Mouse (Mus musculus): ENCODE measurements around the gene Olfr90. TPM values are rescaled to one million over a fixed set of nuclear protein-coding genes. Genes with fewer than 3 reads are reported as not detected.

Gene Olfr90
- polyA plus RNA-seq, 1 experiment, result not detected

DNA sequence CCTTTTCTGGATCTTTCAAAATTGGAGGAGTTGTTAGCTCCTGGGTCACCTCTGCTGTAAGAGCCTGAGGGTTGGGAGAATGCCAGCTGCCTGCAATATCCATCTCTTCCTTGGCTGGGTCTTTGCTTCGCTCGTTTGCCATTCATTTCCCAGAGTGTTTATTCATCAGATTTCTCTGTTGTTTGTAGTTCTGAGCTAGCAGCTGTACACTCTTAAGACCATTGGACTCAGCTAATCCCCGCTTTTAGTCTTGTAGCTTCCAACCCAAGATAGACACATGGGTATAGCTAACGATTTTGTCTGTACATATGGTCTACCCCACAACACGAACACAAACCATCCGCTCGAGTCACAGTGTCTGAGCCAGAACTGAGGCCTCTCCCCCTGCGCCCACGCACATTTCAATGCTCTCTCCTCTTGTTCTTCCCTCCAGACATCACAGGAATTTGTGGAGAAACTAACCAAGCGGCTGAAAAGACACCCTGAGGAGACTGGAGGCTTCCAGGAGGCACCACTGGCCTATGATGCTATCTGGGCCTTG lies 26.1 kb downstream of the Olfr90 start:
- DNase-seq (ENCODE audit: low read depth), result no peak

DNA sequence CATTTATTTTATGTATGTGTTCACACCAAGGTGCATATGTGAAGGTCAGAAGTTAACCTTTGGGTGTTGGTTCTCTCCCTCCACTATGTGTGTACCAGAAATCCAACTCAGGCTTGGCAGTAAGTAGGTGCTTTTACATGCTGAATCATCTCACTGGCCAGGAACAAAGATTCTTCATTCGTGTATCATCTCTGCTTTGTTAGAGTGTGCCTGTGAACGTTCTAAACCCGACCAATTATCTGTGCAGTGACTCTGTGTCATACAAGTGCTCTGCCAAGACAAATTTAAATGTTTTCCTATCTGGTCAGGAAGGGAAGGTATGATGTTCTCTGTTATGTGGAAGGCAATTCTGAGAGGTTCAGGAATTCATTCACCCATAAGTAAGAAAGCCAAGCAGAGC lies 26.9 kb downstream of the Olfr90 start:
- DNase-seq (ENCODE audit: low read depth), result no peak

DNA sequence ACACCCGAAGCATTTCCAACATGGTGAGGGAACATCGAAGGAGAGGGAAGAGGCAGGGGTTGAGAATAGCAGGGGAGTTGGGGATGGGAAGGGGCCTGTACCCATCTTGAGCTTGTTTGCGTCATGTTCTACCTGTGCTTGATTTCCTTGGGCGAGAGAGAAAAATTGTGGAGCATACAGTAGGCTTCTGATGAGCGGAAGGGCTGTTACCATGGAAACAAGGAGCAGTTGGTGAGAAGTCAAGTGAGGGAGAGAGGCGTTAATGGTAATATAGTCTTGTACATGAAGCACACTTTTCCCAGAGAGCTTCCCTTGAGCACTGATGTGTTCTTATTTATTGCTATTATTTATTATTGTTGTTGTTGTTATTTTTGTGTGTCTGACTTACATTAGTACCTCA lies 31.3 kb downstream of the Olfr90 start:
- DNase-seq (ENCODE audit: low read depth), result no peak

DNA sequence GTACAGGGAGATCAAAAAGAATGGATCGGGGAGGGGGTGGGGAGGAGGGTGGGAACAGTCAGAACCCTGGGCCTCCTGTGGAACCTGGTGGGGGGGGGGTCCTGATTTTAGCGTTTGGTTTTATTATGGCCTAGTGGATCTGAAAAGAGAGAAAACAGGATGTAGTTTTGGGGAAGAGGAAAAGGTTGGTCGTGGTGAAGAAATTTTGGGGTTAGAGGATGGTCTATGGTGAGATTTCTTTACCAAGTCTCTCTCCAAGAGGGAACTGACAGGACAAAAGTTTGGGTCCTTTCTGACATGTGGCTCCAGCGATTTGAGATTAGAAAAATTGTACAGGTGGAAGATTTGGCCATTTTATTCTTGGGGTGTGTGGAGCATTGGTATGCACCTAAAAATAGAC lies 36.6 kb downstream of the Olfr90 start:
- no peak for DNase-seq (ENCODE audit: low read depth)

DNA sequence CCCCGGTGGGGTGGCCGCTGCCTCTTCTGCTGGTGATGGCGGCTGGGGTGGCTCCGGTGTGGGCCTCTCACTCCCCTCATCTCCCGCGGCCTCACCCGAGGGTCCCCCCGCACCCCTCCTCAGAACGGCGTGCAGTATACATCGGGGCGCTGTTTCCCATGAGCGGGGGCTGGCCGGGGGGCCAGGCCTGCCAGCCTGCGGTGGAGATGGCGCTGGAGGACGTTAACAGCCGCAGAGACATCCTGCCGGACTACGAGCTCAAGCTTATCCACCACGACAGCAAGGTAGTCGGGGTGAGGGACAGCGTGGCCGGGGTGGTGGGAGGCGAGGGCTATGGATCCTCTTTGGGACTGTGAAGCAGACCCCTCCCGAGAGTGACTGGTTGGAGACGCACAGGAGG lies 37.4 kb downstream of the Olfr90 start:
- no peak for DNase-seq (ENCODE audit: low read depth)

DNA sequence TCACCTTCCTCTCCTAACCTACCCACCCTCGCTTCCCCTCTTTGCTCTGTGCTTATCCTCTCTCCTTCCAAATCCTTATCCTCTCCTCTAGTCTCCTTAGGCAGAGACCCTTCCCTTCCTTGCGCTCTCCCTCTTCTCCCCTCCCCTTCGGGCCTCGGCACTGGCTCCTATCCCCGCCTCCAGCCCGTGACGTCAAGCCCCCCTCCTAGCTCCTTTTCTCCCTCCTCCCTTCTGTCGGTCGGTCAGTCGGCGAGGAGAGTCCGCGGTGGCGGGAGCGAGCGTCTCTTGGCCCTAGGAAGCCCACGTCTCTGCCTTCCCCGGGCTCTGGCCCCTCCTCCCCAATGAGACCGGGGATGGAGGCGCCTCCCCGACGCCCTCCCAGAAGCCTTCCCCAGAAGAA lies 37.9 kb downstream of the Olfr90 start:
- no peak for DNase-seq (ENCODE audit: low read depth)

DNA sequence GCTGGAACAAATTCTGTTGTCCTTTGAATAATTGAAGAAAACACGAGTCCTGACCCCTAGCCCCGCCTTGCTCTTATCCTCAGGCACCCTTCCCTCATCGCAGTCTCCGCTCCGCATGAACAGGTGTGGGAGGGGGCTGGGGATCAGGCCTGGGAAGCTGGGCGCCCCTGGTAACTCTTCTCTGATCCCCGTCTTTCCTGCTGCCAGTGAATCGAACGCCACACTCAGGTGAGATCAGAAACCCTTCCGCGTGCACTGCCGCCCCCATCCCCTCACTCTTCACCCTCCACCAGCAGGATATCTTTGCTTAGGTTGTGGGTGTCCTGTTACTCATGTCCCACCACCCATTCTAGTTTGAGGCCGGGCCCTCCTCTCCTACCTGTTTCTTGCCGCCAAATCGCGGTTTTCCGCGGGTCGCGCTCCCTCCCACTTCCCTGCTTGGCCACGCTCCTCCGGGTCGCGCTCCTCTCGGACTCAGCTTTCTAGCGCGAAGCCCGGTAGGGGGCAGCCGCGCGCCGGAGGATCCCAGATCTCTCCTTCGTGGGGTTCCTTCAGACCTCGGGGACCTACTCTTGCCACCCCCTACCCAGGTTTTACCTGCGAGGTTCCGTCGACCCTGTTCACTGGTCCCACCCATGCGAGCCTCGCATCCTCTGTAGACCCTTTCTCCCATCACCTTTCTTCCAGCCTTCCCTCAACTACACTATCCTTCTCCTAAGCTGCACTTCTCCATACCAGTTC lies 38.6 kb downstream of the Olfr90 start:
- DNase-seq (ENCODE audit: low read depth), result no peak

DNA sequence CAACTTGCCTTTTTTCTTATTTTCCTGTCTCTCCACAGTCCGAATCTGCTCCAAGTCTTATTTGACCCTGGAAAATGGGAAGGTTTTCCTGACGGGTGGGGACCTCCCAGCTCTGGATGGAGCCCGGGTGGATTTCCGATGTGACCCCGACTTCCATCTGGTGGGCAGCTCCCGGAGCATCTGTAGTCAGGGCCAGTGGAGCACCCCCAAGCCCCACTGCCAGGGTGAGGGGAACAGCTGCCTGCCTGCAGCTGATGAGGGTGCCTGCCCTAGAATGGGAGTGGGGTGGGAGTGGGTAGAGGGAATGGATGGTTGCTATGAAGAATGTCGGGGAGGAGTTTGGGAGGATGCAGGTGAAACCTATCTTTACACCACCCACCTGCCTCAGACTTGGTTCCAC lies 39.9 kb downstream of the Olfr90 start:
- DNase-seq (ENCODE audit: low read depth), result no peak

DNA sequence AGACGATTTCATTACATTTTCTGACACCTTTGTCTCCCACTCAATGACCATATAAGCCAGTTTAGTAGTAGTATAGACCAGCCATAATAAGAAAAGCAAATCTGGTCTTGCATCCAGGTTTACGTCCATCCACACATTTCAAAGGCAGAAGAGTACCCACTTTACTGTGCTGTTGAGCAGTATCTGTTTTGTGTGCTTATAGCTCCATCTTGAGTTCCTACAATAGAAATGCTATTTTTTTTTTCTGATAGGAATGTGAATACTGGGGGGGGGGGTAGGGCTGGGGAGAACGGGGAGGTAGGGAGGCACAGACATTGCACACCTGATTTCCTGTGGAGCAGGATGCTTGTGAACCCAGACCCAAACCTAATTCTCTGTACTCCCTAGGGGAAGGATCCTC lies 40.3 kb downstream of the Olfr90 start:
- DNase-seq (ENCODE audit: low read depth), result no peak

DNA sequence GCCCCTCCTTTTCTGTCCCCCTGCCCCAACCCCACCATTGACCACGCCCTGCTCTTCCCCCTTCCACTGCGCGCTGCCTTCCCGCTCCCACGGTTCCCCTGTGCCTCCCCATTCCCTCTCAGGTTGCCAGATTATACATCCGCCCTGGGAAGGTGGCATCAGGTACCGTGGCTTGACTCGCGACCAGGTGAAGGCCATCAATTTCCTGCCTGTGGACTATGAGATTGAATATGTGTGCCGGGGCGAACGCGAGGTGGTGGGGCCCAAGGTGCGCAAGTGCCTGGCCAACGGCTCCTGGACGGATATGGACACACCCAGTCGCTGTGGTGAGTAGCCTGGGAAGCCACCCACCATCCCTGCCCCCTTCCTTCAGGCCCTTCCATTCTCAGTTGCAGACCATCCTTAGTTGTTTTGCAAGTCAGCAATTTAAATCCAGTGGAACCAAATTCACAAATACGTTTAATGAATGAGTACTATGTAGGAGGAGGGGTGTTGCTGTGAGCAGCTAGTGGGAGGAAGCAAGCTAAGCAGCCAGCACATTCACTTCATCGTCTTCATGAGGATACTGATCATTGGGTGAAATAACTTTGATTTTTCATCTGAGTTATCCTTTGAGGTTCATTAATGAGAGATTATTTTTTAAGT lies 40.8 kb downstream of the Olfr90 start:
- DNase-seq (ENCODE audit: low read depth), result no peak

DNA sequence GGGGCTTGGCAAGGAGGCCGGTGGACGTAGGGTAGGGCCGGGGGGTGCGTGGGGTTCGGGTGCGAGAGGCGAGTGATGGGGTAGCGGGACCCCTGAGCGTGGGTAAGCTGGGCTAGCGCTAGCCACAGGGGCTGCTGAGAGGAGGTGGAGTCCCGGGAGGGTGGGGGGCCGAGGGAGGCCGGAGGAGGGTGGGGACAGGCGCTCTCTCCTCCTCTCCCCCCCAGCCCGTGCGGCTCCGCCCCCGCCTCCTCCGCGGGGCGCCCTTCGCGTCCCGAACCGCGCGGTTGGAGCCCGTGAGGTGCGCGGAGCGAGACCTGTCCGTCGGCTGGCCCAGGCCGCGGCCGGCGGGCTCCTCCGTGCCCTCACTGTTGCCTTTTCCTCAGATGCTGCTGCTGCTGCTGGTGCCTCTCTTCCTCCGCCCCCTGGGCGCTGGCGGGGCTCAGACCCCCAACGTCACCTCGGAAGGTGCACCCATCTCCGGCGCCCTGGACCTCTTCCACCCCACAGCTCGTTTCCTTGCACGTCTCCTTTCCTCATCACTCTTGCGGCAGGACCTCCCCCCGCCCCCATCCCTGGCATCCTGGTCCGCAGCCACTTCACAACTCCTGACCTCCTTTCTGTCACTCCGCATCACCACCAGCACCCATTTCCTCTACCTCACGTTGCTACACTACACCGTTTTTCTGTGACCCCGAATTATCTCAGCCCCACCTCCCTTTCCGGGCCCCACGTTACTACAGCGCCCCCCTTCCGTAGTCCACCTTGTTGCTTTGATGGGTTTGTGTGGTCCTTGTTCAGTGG lies 41.8 kb downstream of the Olfr90 start:
- no peak for DNase-seq (ENCODE audit: low read depth)

DNA sequence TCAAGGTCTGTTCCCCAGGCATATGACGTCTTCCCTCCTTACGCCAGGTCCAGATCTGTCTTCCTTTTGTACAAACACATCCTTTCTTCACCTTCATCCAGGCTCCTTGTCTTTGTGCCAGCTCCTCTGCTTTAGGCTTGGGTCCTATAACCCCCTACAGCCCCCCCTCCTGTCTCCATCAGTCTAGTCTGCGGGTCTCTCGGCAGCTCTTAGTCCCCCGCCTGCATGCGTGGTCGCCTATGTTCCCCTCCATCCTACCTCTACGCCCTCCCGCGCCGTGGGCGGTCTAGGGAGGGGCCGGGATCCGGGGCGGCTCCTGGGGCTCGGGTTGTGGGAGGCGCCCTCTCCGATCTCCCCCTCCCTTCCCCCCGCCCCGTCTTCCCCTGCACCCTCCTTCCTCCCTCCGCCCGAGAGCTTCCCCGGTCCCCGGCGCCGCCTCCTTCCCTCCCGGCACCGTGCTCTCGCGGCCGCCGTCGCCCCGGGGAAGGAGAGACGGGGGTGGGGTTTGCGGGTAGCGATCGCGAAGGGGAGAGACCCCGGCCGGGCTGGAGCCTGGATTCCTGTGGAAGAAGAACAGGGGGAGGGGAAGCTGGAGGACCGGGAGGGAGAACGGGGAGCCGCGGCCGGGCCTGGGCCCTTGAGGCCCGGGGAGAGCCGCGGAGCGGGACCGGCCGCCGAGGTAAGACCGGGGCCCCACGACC lies 42.5 kb downstream of the Olfr90 start, which contains the start of gene Gabbr1:
Gene Gabbr1, plus strand, starts transcription at position 356 of the 701 bp plus-strand sequence.
- no peak for DNase-seq (ENCODE audit: low read depth)

DNA sequence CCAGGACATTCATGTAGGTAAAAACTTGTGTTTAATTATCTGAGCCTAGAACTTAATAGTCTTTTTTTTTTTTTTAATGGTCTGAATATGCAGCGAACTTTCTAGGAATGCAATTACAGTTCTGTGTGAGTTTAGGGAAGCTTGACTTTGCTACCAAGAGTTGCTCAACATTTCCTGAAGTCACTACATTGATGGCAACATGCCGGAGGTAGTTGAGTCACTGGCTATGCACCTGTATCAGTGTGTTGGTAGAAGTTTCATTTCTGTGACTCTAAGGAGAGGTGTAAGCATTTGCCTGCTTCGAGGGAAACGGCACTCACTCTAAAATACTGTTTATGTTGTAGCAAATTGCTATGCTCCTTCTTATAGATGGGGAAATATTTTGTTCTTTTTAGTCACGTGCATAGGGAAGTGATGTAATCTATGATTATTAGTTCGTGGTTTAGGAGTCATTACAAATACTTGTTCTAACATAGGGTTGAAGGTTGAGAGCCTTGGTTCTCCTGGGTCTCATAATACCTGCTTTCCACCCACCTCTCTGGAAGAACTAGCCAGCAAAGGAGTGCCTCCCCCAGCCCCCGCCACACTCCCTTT lies 43.6 kb downstream of the Olfr90 start:
- DNase-seq (ENCODE audit: low read depth), result peak; percentile 9

DNA sequence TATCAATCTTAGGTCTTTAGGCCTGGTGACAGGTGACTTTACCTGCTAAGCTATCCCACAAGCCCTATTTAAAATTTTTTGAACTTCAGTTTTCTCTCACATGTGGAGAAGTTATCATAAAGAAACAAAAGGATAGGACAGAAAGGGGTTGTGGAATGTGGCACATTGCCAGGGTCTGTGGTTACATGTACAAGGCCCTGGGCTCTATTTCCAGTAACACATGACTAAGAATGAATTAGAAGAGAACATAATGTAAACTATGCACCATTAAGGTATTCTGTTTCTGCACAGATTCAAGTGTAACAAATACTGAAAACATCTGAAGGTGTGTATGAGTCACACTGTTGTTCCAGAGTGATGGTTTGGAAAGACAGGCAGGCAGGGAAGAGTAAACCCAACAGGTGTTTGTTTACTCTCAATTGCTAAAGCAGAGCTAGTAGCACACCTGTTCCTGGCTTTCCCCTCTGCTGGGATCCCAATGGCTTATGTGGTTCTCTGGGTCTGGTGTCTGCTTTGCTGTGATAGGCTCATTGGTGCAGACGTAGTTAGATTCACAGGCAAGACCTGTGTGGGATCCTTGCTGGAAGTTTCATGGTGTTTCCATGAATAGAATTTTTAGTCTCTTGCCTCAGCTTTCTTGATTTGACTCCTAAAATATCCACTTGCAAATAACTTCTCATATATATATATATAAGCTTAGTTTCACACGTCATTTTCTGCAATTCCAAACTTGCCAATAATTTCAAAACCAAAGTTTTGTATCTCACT lies 49.0 kb downstream of the Olfr90 start:
- DNase-seq (ENCODE audit: low read depth), result no peak

Other genes starting within 250 kb of the Olfr90 start
- 0.15 TPM in 1 of 2 replicates, not detected in the other for gene Trim15, start 221.3 kb downstream of the Olfr90 start, polyA plus RNA-seq (2012; rRNA removed)
- 0.13 and 0.27 TPM in 2 replicates for gene Trim10, start 218.9 kb downstream of the Olfr90 start, polyA plus RNA-seq (2012; rRNA removed)
- not detected in 2 replicates for gene Trim40, start 198.4 kb downstream of the Olfr90 start, polyA plus RNA-seq (2012; rRNA removed)
- 0.04 TPM in 1 of 2 replicates, not detected in the other for gene Trim31, start 190.4 kb downstream of the Olfr90 start, polyA plus RNA-seq (2012; rRNA removed)
- 1.1 TPM in 2 replicates for gene Rnf39, start 145.6 kb downstream of the Olfr90 start, polyA plus RNA-seq (2012; rRNA removed)
- gene Ppp1r11, start 136.8 kb downstream of the Olfr90 start, polyA plus RNA-seq (2012; rRNA removed), result 39.7 and 48.5 TPM in 2 replicates
- 26.1 and 32.9 TPM in 2 replicates for gene Znrd1, start 129.9 kb downstream of the Olfr90 start, polyA plus RNA-seq (2012; rRNA removed)
- 2.5 and 4.5 TPM in 2 replicates for gene Znrd1as, start 129.9 kb downstream of the Olfr90 start, polyA plus RNA-seq (2012; rRNA removed)
- not detected in 2 replicates for gene 2410137M14Rik, start 107.3 kb downstream of the Olfr90 start, polyA plus RNA-seq (2012; rRNA removed)
- 0.16 and 0.18 TPM in 2 replicates for gene H2-M5, start 99.0 kb downstream of the Olfr90 start, polyA plus RNA-seq (2012; rRNA removed)
- gene Zfp57, start 87.3 kb downstream of the Olfr90 start, polyA plus RNA-seq (2012; rRNA removed), result 4.5 and 4.7 TPM in 2 replicates
- gene Mog, start 65.1 kb downstream of the Olfr90 start, polyA plus RNA-seq (2012; rRNA removed), result not detected in 2 replicates
- 17.3 and 21.3 TPM in 2 replicates for gene Gabbr1, start 42.5 kb downstream of the Olfr90 start, polyA plus RNA-seq (2012; rRNA removed)
- gene Olfr91, start 9.8 kb upstream of the Olfr90 start, polyA plus RNA-seq (2012; rRNA removed), result not detected in 2 replicates
- not detected in 2 replicates for gene Olfr92, start 31.6 kb upstream of the Olfr90 start, polyA plus RNA-seq (2012; rRNA removed)
- not detected in 2 replicates for gene Olfr93, start 73.0 kb upstream of the Olfr90 start, polyA plus RNA-seq (2012; rRNA removed)
- 0.55 and 0.59 TPM in 2 replicates for gene Ubd, start 105.4 kb upstream of the Olfr90 start, polyA plus RNA-seq (2012; rRNA removed)
- not detected in 2 replicates for gene Olfr94, start 112.5 kb upstream of the Olfr90 start, polyA plus RNA-seq (2012; rRNA removed)
- not detected in 2 replicates for gene Olfr95, start 124.6 kb upstream of the Olfr90 start, polyA plus RNA-seq (2012; rRNA removed)
- not detected in 2 replicates for gene Olfr96, start 131.6 kb upstream of the Olfr90 start, polyA plus RNA-seq (2012; rRNA removed)
- not detected in 2 replicates for gene Olfr97, start 148.8 kb upstream of the Olfr90 start, polyA plus RNA-seq (2012; rRNA removed)
- not detected in 2 replicates for gene Olfr98, start 175.2 kb upstream of the Olfr90 start, polyA plus RNA-seq (2012; rRNA removed)
- gene H2-M3, start 181.7 kb upstream of the Olfr90 start, polyA plus RNA-seq (2012; rRNA removed), result 6.7 and 8.0 TPM in 2 replicates
- not detected in 2 replicates for gene Olfr99, start 195.0 kb upstream of the Olfr90 start, polyA plus RNA-seq (2012; rRNA removed)
- not detected in 2 replicates for gene Olfr101, start 215.8 kb upstream of the Olfr90 start, polyA plus RNA-seq (2012; rRNA removed)
- gene Olfr102, start 228.6 kb upstream of the Olfr90 start, polyA plus RNA-seq (2012; rRNA removed), result not detected in 2 replicates

Measured in gonadal fat pad, adult 2 months (tissue).